Mouse (Mus musculus): ENCODE results near the gene Smim5. TPM values are rescaled to one million over a fixed set of nuclear protein-coding genes. Genes with fewer than 3 reads are reported as not detected.

The Smim5 gene
- polyA plus RNA-seq, 1 experiment from 2014 or later: 8.6 TPM

GRCm38 (mm10) chr11:115877174-115877755 is 22.5 kb upstream of the Smim5 start:
- WGBS: 62% methylated on average over 6 of the region's 6 CpGs
- Histone ChIP-seq H3K4me1 (no peaks in the 10 kb centered on the region), H3K36me3 (no peaks in the 10 kb centered on the region), H3K9ac (no peak overlapping the region), H3K4me2 (replicated peaks) (no peak overlapping the region), H3K27me3 (peaks cover 9% of the 10 kb centered on the region), H3K27ac (no peak overlapping the region), H3K4me3 (no peak overlapping the region), H3K9me3 (no peaks in the 10 kb centered on the region)
- ATAC-seq (ENCODE audit: low FRiP score, low read depth): no peak

GRCm38 (mm10) chr11:115878071-115878470 is 21.7 kb upstream of the Smim5 start:
- Histone ChIP-seq H3K9me3 (no peaks in the 10 kb centered on the region), H3K4me3 (no peak overlapping the region), H3K4me2 (replicated peaks) (no peak overlapping the region), H3K9ac (no peak overlapping the region), H3K4me1 (no peaks in the 10 kb centered on the region), H3K27me3 (peaks cover 17% of the 10 kb centered on the region), H3K27ac (no peak overlapping the region), H3K36me3 (no peaks in the 10 kb centered on the region)
- 76% methylated on average over 8 of the region's 8 CpGs for WGBS
- ATAC-seq (ENCODE audit: low FRiP score, low read depth): no peak

- no peaks in the 10 kb centered on the region for H3K4me1 ChIP-seq
- no peaks in the 10 kb centered on the region for H3K36me3 ChIP-seq
- no peak overlapping the region for H3K27ac ChIP-seq
- WGBS: 23% methylated on average over 5 of the region's 5 CpGs
- H3K9ac ChIP-seq: no peak overlapping the region
- no peaks in the 10 kb centered on the region for H3K9me3 ChIP-seq
- no peak for ATAC-seq (ENCODE audit: low FRiP score, low read depth)
- no peak overlapping the region for H3K4me3 ChIP-seq
- peaks cover 38% of the 10 kb centered on the region for H3K27me3 ChIP-seq
- no peak overlapping the region for H3K4me2 ChIP-seq (replicated peaks)
Measured at GRCm38 (mm10) chr11:115881002-115881401, 18.8 kb upstream of the Smim5 start.

GRCm38 (mm10) chr11:115883251-115883650 is 16.5 kb upstream of the Smim5 start:
- no peak overlapping the region; the same call in 1 of the 2 replicates for H3K4me2 ChIP-seq (replicated peaks)
- peaks cover 38% of the 10 kb centered on the region for H3K27me3 ChIP-seq
- WGBS: 14% methylated on average over 17 of the region's 17 CpGs
- H3K36me3 ChIP-seq: no peaks in the 10 kb centered on the region
- H3K27ac ChIP-seq: no peak overlapping the region
- H3K9me3 ChIP-seq: no peaks in the 10 kb centered on the region
- H3K4me3 ChIP-seq: no peak overlapping the region
- 0 out of 2 replicates have a peak overlapping the region, but pooled peaks have one; percentile 2 for H3K9ac ChIP-seq
- H3K4me1 ChIP-seq: no peaks in the 10 kb centered on the region
- no peak for ATAC-seq (ENCODE audit: low FRiP score, low read depth)

- H3K9me3 ChIP-seq: no peaks in the 10 kb centered on the region
- 93% methylated on average over 3 of the region's 3 CpGs for WGBS
- no peak overlapping the region for H3K4me2 ChIP-seq (replicated peaks)
- H3K27me3 ChIP-seq: peaks cover 38% of the 10 kb centered on the region
- no peak overlapping the region for H3K9ac ChIP-seq
- no peak for ATAC-seq (ENCODE audit: low FRiP score, low read depth)
- no peaks in the 10 kb centered on the region for H3K36me3 ChIP-seq
- no peaks in the 10 kb centered on the region for H3K4me1 ChIP-seq
- H3K4me3 ChIP-seq: no peak overlapping the region
- H3K27ac ChIP-seq: no peak overlapping the region
Measured at GRCm38 (mm10) chr11:115884361-115884760, 15.4 kb upstream of the Smim5 start.

GRCm38 (mm10) chr11:115885281-115885680 is 14.5 kb upstream of the Smim5 start:
- Histone ChIP-seq H3K4me2 (replicated peaks) (no peak overlapping the region), H3K27me3 (peaks cover 38% of the 10 kb centered on the region), H3K4me1 (no peaks in the 10 kb centered on the region), H3K9ac (no peak overlapping the region), H3K36me3 (no peaks in the 10 kb centered on the region), H3K9me3 (no peaks in the 10 kb centered on the region), H3K27ac (no peak overlapping the region), H3K4me3 (no peak overlapping the region)
- 72% methylated on average over 11 of the region's 11 CpGs for WGBS
- no peak for ATAC-seq (ENCODE audit: low FRiP score, low read depth)

- Histone ChIP-seq H3K9me3 (no peaks in the 10 kb centered on the region), H3K4me3 (no peak overlapping the region), H3K36me3 (no peaks in the 10 kb centered on the region), H3K4me1 (no peaks in the 10 kb centered on the region), H3K27me3 (peaks cover 37% of the 10 kb centered on the region), H3K9ac (no peak overlapping the region), H3K27ac (no peak overlapping the region), H3K4me2 (replicated peaks) (no peak overlapping the region)
- no peak; the same call in 1 of the 2 replicates for ATAC-seq (ENCODE audit: low FRiP score, low read depth)
- WGBS: 83% methylated on average over 11 of the region's 11 CpGs
Measured at GRCm38 (mm10) chr11:115886446-115886845, 13.3 kb upstream of the Smim5 start.

GRCm38 (mm10) chr11:115888020-115888419 is 11.7 kb upstream of the Smim5 start:
- Histone ChIP-seq H3K27ac (no peak overlapping the region), H3K9me3 (no peaks in the 10 kb centered on the region), H3K4me1 (no peaks in the 10 kb centered on the region), H3K27me3 (peaks cover 21% of the 10 kb centered on the region), H3K36me3 (peaks cover 6% of the 10 kb centered on the region), H3K9ac (no peak overlapping the region), H3K4me3 (no peak overlapping the region), H3K4me2 (replicated peaks) (no peak overlapping the region)
- WGBS: 86% methylated on average over 5 of the region's 5 CpGs
- no peak for ATAC-seq (ENCODE audit: low FRiP score, low read depth)

GRCm38 (mm10) chr11:115889159-115889558 is 10.6 kb upstream of the Smim5 start:
- Histone ChIP-seq H3K36me3 (peaks cover 18% of the 10 kb centered on the region), H3K9me3 (no peaks in the 10 kb centered on the region), H3K27me3 (peaks cover 10% of the 10 kb centered on the region), H3K9ac (no peak overlapping the region), H3K4me2 (replicated peaks) (no peak overlapping the region), H3K27ac (no peak overlapping the region), H3K4me1 (no peaks in the 10 kb centered on the region), H3K4me3 (no peak overlapping the region)
- no peak for ATAC-seq (ENCODE audit: low FRiP score, low read depth)
- 77% methylated on average over 6 of the region's 6 CpGs for WGBS

- 68% methylated on average over 6 of the region's 6 CpGs for WGBS
- Histone ChIP-seq H3K27me3 (no peaks in the 10 kb centered on the region), H3K4me2 (replicated peaks) (no peak overlapping the region), H3K9ac (no peak overlapping the region; the same call in 1 of the 2 replicates), H3K4me1 (no peaks in the 10 kb centered on the region), H3K27ac (no peak overlapping the region), H3K4me3 (no peak overlapping the region), H3K9me3 (no peaks in the 10 kb centered on the region), H3K36me3 (peaks cover 47% of the 10 kb centered on the region)
- no peak for ATAC-seq (ENCODE audit: low FRiP score, low read depth)
Measured at GRCm38 (mm10) chr11:115892213-115892612, 7.6 kb upstream of the Smim5 start.

GRCm38 (mm10) chr11:115893071-115893470 is 6.7 kb upstream of the Smim5 start:
- H3K4me2 ChIP-seq (replicated peaks): no peak overlapping the region
- H3K9ac ChIP-seq: no peak overlapping the region
- H3K4me3 ChIP-seq: no peak overlapping the region
- no peaks in the 10 kb centered on the region for H3K9me3 ChIP-seq
- WGBS: 89% methylated on average over 9 of the region's 9 CpGs
- no peak overlapping the region for H3K27ac ChIP-seq
- H3K36me3 ChIP-seq: peaks cover 51% of the 10 kb centered on the region
- ATAC-seq (ENCODE audit: low FRiP score, low read depth): no peak
- H3K4me1 ChIP-seq: no peaks in the 10 kb centered on the region
- H3K27me3 ChIP-seq: no peaks in the 10 kb centered on the region

- WGBS: 70% methylated on average over 14 of the region's 14 CpGs
Measured at GRCm38 (mm10) chr11:115894755-115895520, 4.8 kb upstream of the Smim5 start.

More at GRCm38 (mm10) chr11:115894755-115895520, 4.8 kb upstream of the Smim5 start:
- no peak overlapping the region for H3K4me2 ChIP-seq (replicated peaks)
- H3K9me3 ChIP-seq: no peaks in the 10 kb centered on the region
- no peak overlapping the region for H3K4me3 ChIP-seq
- H3K36me3 ChIP-seq: peaks cover 51% of the 10 kb centered on the region
- ATAC-seq (ENCODE audit: low FRiP score, low read depth): no peak
- H3K4me1 ChIP-seq: peaks cover 14% of the 10 kb centered on the region
- no peaks in the 10 kb centered on the region for H3K27me3 ChIP-seq
- H3K9ac ChIP-seq: no peak overlapping the region; the same call in 1 of the 2 replicates
- no peak overlapping the region for H3K27ac ChIP-seq

Measured in limb, embryonic 13.5 days (tissue).